Mouse (Mus musculus): ENCODE measurements at regions not wholly inside any gene's neighbourhood (a gene's known extent, or its start where the extent isn't known, plus 50 kb on each side); places are given as distances from the start of the nearest gene placed in this dataset.

DNA sequence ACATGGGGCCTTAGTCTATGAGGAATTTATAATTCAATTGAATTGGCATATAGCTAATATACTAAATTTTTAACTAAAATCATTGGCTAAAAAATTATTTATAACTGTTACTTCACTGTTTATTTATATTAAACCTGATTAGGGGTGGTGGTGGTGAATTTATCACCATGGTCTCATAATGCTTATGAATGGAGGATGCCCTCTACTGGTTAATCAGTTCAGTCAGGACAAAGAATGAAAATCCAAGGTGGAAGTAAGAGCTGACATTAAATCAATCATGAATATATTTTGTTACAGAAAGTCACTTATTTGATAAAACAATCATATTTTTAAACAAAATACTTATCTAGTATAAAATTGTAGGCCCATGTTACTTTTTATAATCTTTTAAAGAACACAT, 104.3 kb upstream of the Rgs1 start:
- TF ChIP-seq CTCF (IDR thresholded peaks at IDR 0.05; ENCODE audit: control insufficient read depth, insufficient read depth, insufficient replicate concordance, low read depth, low read length): no peak
- no peak for TF ChIP-seq POLR2A (IDR thresholded peaks at IDR 0.05; ENCODE audit: control insufficient read depth, low read depth, low read length)

DNA sequence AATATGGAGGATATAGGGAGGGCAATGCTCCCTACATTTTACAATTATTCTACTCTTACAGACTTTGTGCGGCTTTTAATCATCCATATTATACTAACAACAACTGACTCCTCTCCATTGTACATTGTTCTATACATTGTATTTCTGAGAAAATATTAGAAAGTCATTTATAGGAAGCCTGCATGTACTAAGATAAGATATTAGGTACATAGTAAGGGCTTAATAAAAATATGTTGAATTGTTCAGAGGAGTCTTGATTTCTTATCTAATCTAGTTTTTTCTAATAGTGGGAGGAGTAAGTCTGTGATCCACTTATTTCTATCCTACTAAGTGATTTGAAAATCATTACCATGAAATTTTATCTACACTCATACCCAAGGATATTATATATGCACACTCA, 94.8 kb upstream of the Rgs1 start:
- H3K27ac ChIP-seq (ENCODE audit: control insufficient read depth, insufficient read depth, low read depth, low read length): no peak overlapping the region
- no peaks in the 10 kb centered on the region for H3K27me3 ChIP-seq (ENCODE audit: control insufficient read depth, insufficient read depth, low read length)
- no peak overlapping the region for H3K4me3 ChIP-seq (ENCODE audit: control insufficient read depth, low read depth, low read length)
- TF ChIP-seq POLR2A (IDR thresholded peaks at IDR 0.05; ENCODE audit: control insufficient read depth, low read depth, low read length): no peak
- TF ChIP-seq CTCF (IDR thresholded peaks at IDR 0.05; ENCODE audit: control insufficient read depth, insufficient read depth, insufficient replicate concordance, low read depth, low read length): no peak
- H3K4me1 ChIP-seq (ENCODE audit: control insufficient read depth, insufficient read depth, low read length): no peaks in the 10 kb centered on the region
- H3K36me3 ChIP-seq (ENCODE audit: control insufficient read depth, insufficient read depth, low read length): no peaks in the 10 kb centered on the region

More for the DNA sequence above, 104.3 kb upstream of the Rgs1 start:
- Histone ChIP-seq H3K27me3 (ENCODE audit: control insufficient read depth, insufficient read depth, low read length) (no peaks in the 10 kb centered on the region), H3K4me3 (ENCODE audit: control insufficient read depth, low read depth, low read length) (no peak overlapping the region), H3K4me1 (ENCODE audit: control insufficient read depth, insufficient read depth, low read length) (no peaks in the 10 kb centered on the region), H3K36me3 (ENCODE audit: control insufficient read depth, insufficient read depth, low read length) (no peaks in the 10 kb centered on the region), H3K27ac (ENCODE audit: control insufficient read depth, insufficient read depth, low read depth, low read length) (no peak overlapping the region)

DNA sequence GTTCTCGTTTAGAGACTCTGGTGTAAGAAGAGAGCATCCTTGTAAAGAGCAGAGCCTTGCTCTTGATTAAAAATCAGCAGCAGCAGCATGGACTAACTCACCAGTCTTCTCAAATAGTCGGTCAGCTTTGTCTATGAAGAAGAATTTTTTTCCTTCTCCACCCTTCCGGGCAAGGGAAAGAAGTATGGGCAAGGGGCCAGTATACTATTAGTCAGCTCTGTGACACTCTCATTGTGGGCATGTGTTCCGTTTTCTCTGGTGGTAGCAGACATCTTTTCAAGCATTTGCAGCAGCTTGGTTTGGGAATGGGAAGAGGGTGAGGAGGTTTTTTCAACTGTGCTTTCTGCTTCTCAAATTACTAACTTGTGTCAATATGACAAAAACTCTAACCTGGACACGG, 94.3 kb upstream of the Rgs1 start:
- H3K36me3 ChIP-seq (ENCODE audit: control insufficient read depth, insufficient read depth, low read length): no peaks in the 10 kb centered on the region
- H3K4me1 ChIP-seq (ENCODE audit: control insufficient read depth, insufficient read depth, low read length): no peaks in the 10 kb centered on the region
- H3K4me3 ChIP-seq (ENCODE audit: control insufficient read depth, low read depth, low read length): no peak overlapping the region
- no peaks in the 10 kb centered on the region for H3K27me3 ChIP-seq (ENCODE audit: control insufficient read depth, insufficient read depth, low read length)
- H3K27ac ChIP-seq (ENCODE audit: control insufficient read depth, insufficient read depth, low read depth, low read length): no peak overlapping the region
- TF ChIP-seq POLR2A (IDR thresholded peaks at IDR 0.05; ENCODE audit: control insufficient read depth, low read depth, low read length) (no peak), CTCF (IDR thresholded peaks at IDR 0.05; ENCODE audit: control insufficient read depth, insufficient read depth, insufficient replicate concordance, low read depth, low read length) (no peak)

DNA sequence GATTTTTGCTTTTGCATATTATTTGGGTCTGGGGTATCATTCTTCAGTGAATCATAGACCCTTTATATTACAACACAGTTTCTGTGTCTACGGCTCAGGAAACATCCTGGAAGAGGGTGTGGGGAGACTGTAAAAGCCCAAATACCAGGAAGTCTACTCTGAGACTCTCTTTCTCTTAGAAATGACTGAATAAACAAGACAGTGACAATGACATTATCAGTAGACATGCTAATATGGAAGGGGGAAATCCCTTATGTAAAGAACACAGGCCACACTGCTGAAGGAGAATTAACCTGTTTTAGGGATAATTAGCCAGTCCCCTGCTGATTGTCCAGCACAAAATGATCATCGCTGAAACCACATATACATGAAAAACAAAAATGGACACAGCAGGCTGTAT, 88.5 kb upstream of the Rgs1 start:
- TF ChIP-seq POLR2A (IDR thresholded peaks at IDR 0.05; ENCODE audit: control insufficient read depth, low read depth, low read length): no peak
- TF ChIP-seq CTCF (IDR thresholded peaks at IDR 0.05; ENCODE audit: control insufficient read depth, insufficient read depth, insufficient replicate concordance, low read depth, low read length): no peak
- Histone ChIP-seq H3K4me1 (ENCODE audit: control insufficient read depth, insufficient read depth, low read length) (no peaks in the 10 kb centered on the region), H3K4me3 (ENCODE audit: control insufficient read depth, low read depth, low read length) (no peak overlapping the region), H3K36me3 (ENCODE audit: control insufficient read depth, insufficient read depth, low read length) (no peaks in the 10 kb centered on the region), H3K27me3 (ENCODE audit: control insufficient read depth, insufficient read depth, low read length) (no peaks in the 10 kb centered on the region), H3K27ac (ENCODE audit: control insufficient read depth, insufficient read depth, low read depth, low read length) (no peak overlapping the region)

DNA sequence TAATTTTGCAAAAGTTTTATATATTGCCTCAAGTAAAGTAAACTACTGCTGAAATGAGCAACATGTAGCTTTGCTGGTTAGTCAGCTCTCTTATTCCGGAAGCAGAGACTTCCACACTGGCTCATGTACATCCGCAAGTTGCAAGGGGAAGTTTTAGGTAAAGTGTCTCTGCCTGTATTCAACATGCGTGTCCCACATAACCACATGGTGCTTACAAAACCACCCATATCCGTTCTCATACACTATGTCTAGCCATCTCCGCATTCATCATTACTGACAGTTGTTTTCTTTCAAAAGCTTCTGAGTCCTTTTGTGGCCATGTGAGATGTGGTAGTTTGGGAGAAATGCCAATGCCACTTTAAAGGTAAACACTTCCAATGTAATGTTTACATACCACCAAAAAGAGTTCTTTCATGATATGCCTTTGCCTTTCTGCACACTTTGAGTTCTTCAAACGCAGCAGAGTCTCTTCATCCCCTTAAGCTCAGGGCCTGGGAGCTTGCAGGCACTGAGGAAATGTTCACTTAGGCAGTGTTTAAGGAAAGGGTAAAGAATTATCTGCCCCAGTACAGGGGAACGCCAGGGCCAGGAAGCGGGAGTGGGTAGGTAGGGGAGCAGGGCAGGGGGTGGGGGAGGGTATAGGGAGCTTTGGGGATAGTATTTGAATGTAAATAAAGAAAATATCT, 81.5 kb upstream of the Rgs1 start:
- Histone ChIP-seq H3K27me3 (ENCODE audit: control insufficient read depth, insufficient read depth, low read length) (no peaks in the 10 kb centered on the region), H3K4me1 (ENCODE audit: control insufficient read depth, insufficient read depth, low read length) (no peaks in the 10 kb centered on the region), H3K4me3 (ENCODE audit: control insufficient read depth, low read depth, low read length) (no peak overlapping the region), H3K27ac (ENCODE audit: control insufficient read depth, insufficient read depth, low read depth, low read length) (no peak overlapping the region), H3K36me3 (ENCODE audit: control insufficient read depth, insufficient read depth, low read length) (no peaks in the 10 kb centered on the region)
- TF ChIP-seq POLR2A (IDR thresholded peaks at IDR 0.05; ENCODE audit: control insufficient read depth, low read depth, low read length): no peak

DNA sequence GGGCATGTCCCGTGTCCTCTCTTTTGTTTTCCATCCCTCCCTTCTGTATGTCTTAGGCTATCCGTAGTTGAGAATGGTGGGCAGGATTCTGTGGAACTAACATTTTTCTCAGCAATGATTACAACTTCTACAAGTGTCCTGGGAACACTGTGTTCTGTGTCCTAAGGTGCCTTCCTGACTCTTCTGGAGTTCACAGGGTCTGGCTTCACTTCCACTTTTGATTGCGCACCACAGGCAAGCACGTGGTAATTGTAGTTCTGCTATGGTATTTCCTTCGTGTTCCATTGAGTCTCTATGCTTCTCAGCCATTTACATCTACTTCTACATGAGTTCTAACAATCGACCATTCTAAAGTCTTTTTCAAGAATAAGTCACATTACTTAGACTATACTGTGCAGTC, 70.4 kb upstream of the Rgs1 start:
- no peaks in the 10 kb centered on the region for H3K4me1 ChIP-seq (ENCODE audit: control insufficient read depth, insufficient read depth, low read length)
- H3K27ac ChIP-seq (ENCODE audit: control insufficient read depth, insufficient read depth, low read depth, low read length): no peak overlapping the region
- TF ChIP-seq CTCF (IDR thresholded peaks at IDR 0.05; ENCODE audit: control insufficient read depth, insufficient read depth, insufficient replicate concordance, low read depth, low read length): no peak
- no peak for TF ChIP-seq POLR2A (IDR thresholded peaks at IDR 0.05; ENCODE audit: control insufficient read depth, low read depth, low read length)
- H3K4me3 ChIP-seq (ENCODE audit: control insufficient read depth, low read depth, low read length): no peak overlapping the region
- H3K36me3 ChIP-seq (ENCODE audit: control insufficient read depth, insufficient read depth, low read length): no peaks in the 10 kb centered on the region
- H3K27me3 ChIP-seq (ENCODE audit: control insufficient read depth, insufficient read depth, low read length): no peaks in the 10 kb centered on the region

DNA sequence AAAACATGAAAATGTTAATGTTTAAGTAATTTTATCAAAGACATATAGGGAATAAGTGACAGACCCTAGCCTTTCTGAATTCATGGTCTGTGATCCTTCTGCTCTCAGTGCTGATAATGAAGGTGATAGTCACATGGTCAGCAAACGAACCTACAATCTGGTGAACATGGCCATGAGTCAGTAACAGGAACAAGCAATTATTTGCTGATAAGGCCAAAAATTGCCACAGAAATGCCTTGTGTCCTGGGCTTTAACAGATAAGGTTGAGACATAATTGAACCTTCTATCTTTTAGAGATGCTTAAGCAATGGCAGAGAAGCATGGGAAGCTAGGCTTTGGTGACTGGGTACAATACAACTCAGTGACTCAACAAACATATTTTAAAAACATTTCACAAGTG, 69.2 kb upstream of the Rgs1 start:
- Histone ChIP-seq H3K36me3 (ENCODE audit: control insufficient read depth, insufficient read depth, low read length) (no peaks in the 10 kb centered on the region), H3K27me3 (ENCODE audit: control insufficient read depth, insufficient read depth, low read length) (no peaks in the 10 kb centered on the region), H3K4me1 (ENCODE audit: control insufficient read depth, insufficient read depth, low read length) (no peaks in the 10 kb centered on the region), H3K4me3 (ENCODE audit: control insufficient read depth, low read depth, low read length) (no peak overlapping the region), H3K27ac (ENCODE audit: control insufficient read depth, insufficient read depth, low read depth, low read length) (no peak overlapping the region)
- no peak for TF ChIP-seq CTCF (IDR thresholded peaks at IDR 0.05; ENCODE audit: control insufficient read depth, insufficient read depth, insufficient replicate concordance, low read depth, low read length)
- no peak for TF ChIP-seq POLR2A (IDR thresholded peaks at IDR 0.05; ENCODE audit: control insufficient read depth, low read depth, low read length)

DNA sequence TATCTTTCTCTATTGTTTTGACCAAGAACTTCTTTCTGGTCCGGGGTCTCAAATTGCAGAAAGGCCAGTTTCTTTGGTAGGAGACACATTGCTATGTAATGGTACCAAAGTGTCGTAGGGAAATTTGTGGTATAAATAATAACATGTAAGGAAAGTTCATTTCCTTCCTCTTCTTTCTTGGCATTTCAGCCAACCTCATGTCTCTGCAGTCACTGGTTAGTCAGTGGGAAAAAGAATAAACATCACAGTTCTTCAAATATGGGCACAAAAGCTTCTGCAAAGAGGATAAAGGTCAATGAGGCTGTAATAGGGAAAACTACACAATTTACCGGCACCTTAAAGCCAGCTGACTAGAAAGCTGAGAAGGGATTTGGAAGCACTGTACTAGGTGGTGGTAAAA, 68.5 kb upstream of the Rgs1 start:
- no peak for TF ChIP-seq POLR2A (IDR thresholded peaks at IDR 0.05; ENCODE audit: control insufficient read depth, low read depth, low read length)
- no peak for TF ChIP-seq CTCF (IDR thresholded peaks at IDR 0.05; ENCODE audit: control insufficient read depth, insufficient read depth, insufficient replicate concordance, low read depth, low read length)
- Histone ChIP-seq H3K36me3 (ENCODE audit: control insufficient read depth, insufficient read depth, low read length) (no peaks in the 10 kb centered on the region), H3K27me3 (ENCODE audit: control insufficient read depth, insufficient read depth, low read length) (no peaks in the 10 kb centered on the region), H3K4me1 (ENCODE audit: control insufficient read depth, insufficient read depth, low read length) (no peaks in the 10 kb centered on the region), H3K27ac (ENCODE audit: control insufficient read depth, insufficient read depth, low read depth, low read length) (no peak overlapping the region), H3K4me3 (ENCODE audit: control insufficient read depth, low read depth, low read length) (no peak overlapping the region)
